Mouse (Mus musculus) liver, embryonic 16.5 days (tissue): ENCODE measurements at regions not wholly inside any gene's neighbourhood (a gene's known extent, or its start where the extent isn't known, plus 50 kb on each side); places are given as distances from the start of the nearest gene placed in this dataset.

ENCODE experiments used
- ATAC-seq: fragments of 200-750 bp; cut with Nextera tagmentation; 2 replicates; pipeline ENCODE4 v1.8.0; 2017; ENCODE audit warnings: low read depth, mild to moderate bottlenecking, moderate number of reproducible peaks, moderate library complexity
- H3K27ac ChIP-seq: fragments of 300-500 bp; sonication (generic); 2 replicates; pipeline ENCODE4 v1.5.1; 2014; ENCODE audit warnings: mild to moderate bottlenecking, low read length
- H3K27me3 ChIP-seq: fragments of 300-500 bp; sonication (generic); 2 replicates; pipeline ENCODE4 v1.6.1; 2014; ENCODE audit warnings: low read depth, low read length, mixed read lengths; ENCODE audit not compliant: control insufficient read depth, insufficient read depth
- H3K36me3 ChIP-seq: fragments of 300-500 bp; sonication (generic); 2 replicates; pipeline ENCODE4 v1.6.1; 2014; ENCODE audit warnings: mild to moderate bottlenecking; ENCODE audit not compliant: control insufficient read depth, insufficient read depth
- H3K4me1 ChIP-seq: fragments of 300-500 bp; sonication (generic); 2 replicates; pipeline ENCODE4 v1.6.1; 2014; ENCODE audit warnings: low read depth, low read length, mixed read lengths; ENCODE audit not compliant: control insufficient read depth
- H3K4me2 ChIP-seq: fragments of 300-500 bp; sonication (generic); 2 replicates; pipeline ENCODE4 v1.6.1; 2014; ENCODE audit warnings: low read depth, low read length, mixed read lengths
- H3K4me3 ChIP-seq: fragments of 300-500 bp; sonication (generic); 2 replicates; pipeline ENCODE4 v1.5.1; 2014; ENCODE audit warnings: low read depth, mild to moderate bottlenecking, low read length
- H3K9ac ChIP-seq: fragments of 300-500 bp; sonication (generic); 2 replicates; pipeline ENCODE4 v1.6.1; 2014; ENCODE audit warnings: low read depth, low read length
- H3K9me3 ChIP-seq: fragments of 300-500 bp; sonication (generic); replicated peaks from 2 replicates; pipeline ENCODE4 v1.6.1; 2016; ENCODE audit warnings: low read length; ENCODE audit not compliant: control insufficient read depth
- WGBS: fragments of 180-500 bp; shearing (Covaris S2); extraction: QIAGEN DNeasy Blood & Tissue Kit; methylation state at CpG from one replicate; pipeline ENCODE4 v1.1.7; 2014; ENCODE audit not compliant: insufficient replicate concordance; 5-methylcytosine and 5-hydroxymethylcytosine counted together

- 64% methylated on average over 7 of the region's 7 CpGs for WGBS
- Histone ChIP-seq H3K9me3 (no peaks in the 10 kb centered on the region), H3K4me2 (no peak overlapping the region), H3K9ac (no peak overlapping the region), H3K27ac (no peak overlapping the region), H3K36me3 (no peaks in the 10 kb centered on the region), H3K27me3 (no peaks in the 10 kb centered on the region), H3K4me3 (no peak overlapping the region), H3K4me1 (no peaks in the 10 kb centered on the region)
- no peak for ATAC-seq
Measured at GRCm38 (mm10) chr8:92555631-92556030, 118.5 kb upstream of the Irx6 start.

GRCm38 (mm10) chr8:92562471-92562870 is 111.6 kb upstream of the Irx6 start:
- no peak overlapping the region for H3K27ac ChIP-seq
- no peaks in the 10 kb centered on the region for H3K9me3 ChIP-seq
- no peaks in the 10 kb centered on the region for H3K4me1 ChIP-seq
- no peak overlapping the region for H3K9ac ChIP-seq
- H3K4me3 ChIP-seq, result no peak overlapping the region
- no peaks in the 10 kb centered on the region for H3K36me3 ChIP-seq
- ATAC-seq, result no peak
- H3K27me3 ChIP-seq, result no peaks in the 10 kb centered on the region
- H3K4me2 ChIP-seq, result no peak overlapping the region
- 47% methylated on average over 5 of the region's 5 CpGs for WGBS

- H3K4me3 ChIP-seq, result no peak overlapping the region
- no peak overlapping the region for H3K4me2 ChIP-seq
- H3K27ac ChIP-seq, result no peak overlapping the region
- WGBS, result 63% methylated on average over 5 of the region's 5 CpGs
- H3K9me3 ChIP-seq, result no peaks in the 10 kb centered on the region
- H3K9ac ChIP-seq, result no peak overlapping the region
- H3K4me1 ChIP-seq, result no peaks in the 10 kb centered on the region
- H3K36me3 ChIP-seq, result no peaks in the 10 kb centered on the region
- ATAC-seq, result no peak
- no peaks in the 10 kb centered on the region for H3K27me3 ChIP-seq
Measured at GRCm38 (mm10) chr8:92562962-92563361, 111.1 kb upstream of the Irx6 start.

- WGBS, result 73% methylated on average over 10 of the region's 10 CpGs
- ATAC-seq, result no peak
- Histone ChIP-seq H3K9ac (no peak overlapping the region), H3K9me3 (no peaks in the 10 kb centered on the region), H3K4me1 (no peaks in the 10 kb centered on the region), H3K27me3 (no peaks in the 10 kb centered on the region), H3K4me3 (no peak overlapping the region), H3K36me3 (no peaks in the 10 kb centered on the region), H3K4me2 (no peak overlapping the region), H3K27ac (no peak overlapping the region)
Measured at GRCm38 (mm10) chr8:92569650-92570049, 104.4 kb upstream of the Irx6 start.

GRCm38 (mm10) chr8:92579446-92579845 is 94.6 kb upstream of the Irx6 start:
- 42% methylated on average over 2 of the region's 2 CpGs for WGBS
- Histone ChIP-seq H3K4me3 (no peak overlapping the region), H3K9me3 (no peaks in the 10 kb centered on the region), H3K4me2 (no peak overlapping the region), H3K27ac (no peak overlapping the region), H3K4me1 (no peaks in the 10 kb centered on the region), H3K36me3 (no peaks in the 10 kb centered on the region), H3K9ac (no peak overlapping the region), H3K27me3 (no peaks in the 10 kb centered on the region)
- no peak for ATAC-seq

GRCm38 (mm10) chr8:92581051-92581450 is 93.0 kb upstream of the Irx6 start:
- 54% methylated on average over 2 of the region's 2 CpGs for WGBS
- no peak overlapping the region for H3K4me3 ChIP-seq
- ATAC-seq, result no peak

GRCm38 (mm10) chr8:92600766-92601165 is 73.3 kb upstream of the Irx6 start:
- Histone ChIP-seq H3K27me3 (no peaks in the 10 kb centered on the region), H3K9me3 (no peaks in the 10 kb centered on the region), H3K4me3 (no peak overlapping the region), H3K4me2 (no peak overlapping the region), H3K27ac (no peak overlapping the region), H3K4me1 (no peaks in the 10 kb centered on the region), H3K36me3 (no peaks in the 10 kb centered on the region), H3K9ac (no peak overlapping the region)
- no peak for ATAC-seq
- WGBS, result 58% methylated on average over 3 of the region's 3 CpGs

More at GRCm38 (mm10) chr8:92581051-92581450, 93.0 kb upstream of the Irx6 start:
- H3K9me3 ChIP-seq, result no peaks in the 10 kb centered on the region
- H3K27ac ChIP-seq, result no peak overlapping the region
- H3K27me3 ChIP-seq, result no peaks in the 10 kb centered on the region
- H3K4me1 ChIP-seq, result no peaks in the 10 kb centered on the region
- no peaks in the 10 kb centered on the region for H3K36me3 ChIP-seq
- no peak overlapping the region for H3K4me2 ChIP-seq
- no peak overlapping the region for H3K9ac ChIP-seq

GRCm38 (mm10) chr8:92602973-92603372 is 71.1 kb upstream of the Irx6 start:
- no peaks in the 10 kb centered on the region for H3K36me3 ChIP-seq
- ATAC-seq, result no peak; the same call in 1 of the 2 replicates
- no peak overlapping the region for H3K27ac ChIP-seq
- no peak overlapping the region for H3K4me3 ChIP-seq
- no peak overlapping the region for H3K4me2 ChIP-seq
- no peak overlapping the region for H3K9ac ChIP-seq
- 41% methylated on average over 7 of the region's 7 CpGs for WGBS
- H3K9me3 ChIP-seq, result no peaks in the 10 kb centered on the region
- no peaks in the 10 kb centered on the region for H3K4me1 ChIP-seq
- H3K27me3 ChIP-seq, result no peaks in the 10 kb centered on the region

GRCm38 (mm10) chr8:92605631-92606030 is 68.5 kb upstream of the Irx6 start:
- Histone ChIP-seq H3K36me3 (no peaks in the 10 kb centered on the region), H3K9me3 (no peaks in the 10 kb centered on the region), H3K9ac (no peak overlapping the region), H3K4me2 (no peak overlapping the region), H3K4me1 (no peaks in the 10 kb centered on the region), H3K27me3 (no peaks in the 10 kb centered on the region), H3K4me3 (no peak overlapping the region), H3K27ac (no peak overlapping the region)
- ATAC-seq, result no peak
- WGBS, result 59% methylated on average over 5 of the region's 5 CpGs

- H3K36me3 ChIP-seq, result no peaks in the 10 kb centered on the region
- no peaks in the 10 kb centered on the region for H3K4me1 ChIP-seq
- no peaks in the 10 kb centered on the region for H3K27me3 ChIP-seq
- H3K4me2 ChIP-seq, result no peak overlapping the region
- H3K4me3 ChIP-seq, result no peak overlapping the region
- H3K9ac ChIP-seq, result no peak overlapping the region
- no peak for ATAC-seq
- WGBS, result 51% methylated on average over 6 of the region's 6 CpGs
- H3K9me3 ChIP-seq, result no peaks in the 10 kb centered on the region
- H3K27ac ChIP-seq, result no peak overlapping the region
Measured at GRCm38 (mm10) chr8:92607604-92608003, 66.5 kb upstream of the Irx6 start.
